Mouse (Mus musculus) G1E (cell line): ENCODE results near the gene Olfr1098.

Experiments
- CTCF ChIP-seq: IDR thresholded peaks from 2 replicates; pipeline ENCODE4 v1.5.1; 2012; ENCODE audit warnings: low read depth, low read length, inconsistent platforms, mixed read lengths
- GATA1 ChIP-seq: IDR thresholded peaks from 2 replicates; pipeline ENCODE4 v1.6.1; 2012; ENCODE audit warnings: borderline replicate concordance, low read length, inconsistent platforms, mixed read lengths
- POLR2AphosphoS5 ChIP-seq: IDR thresholded peaks from 2 replicates; pipeline ENCODE4 v1.6.1; 2012; ENCODE audit warnings: low read depth, low read length, inconsistent platforms; ENCODE audit not compliant: insufficient replicate concordance
- TAL1 ChIP-seq: conservative IDR thresholded peaks from 2 replicates; pipeline ENCODE4 v1.6.1; 2012; ENCODE audit warnings: low read depth, low read length, inconsistent platforms, mixed read lengths

DNA sequence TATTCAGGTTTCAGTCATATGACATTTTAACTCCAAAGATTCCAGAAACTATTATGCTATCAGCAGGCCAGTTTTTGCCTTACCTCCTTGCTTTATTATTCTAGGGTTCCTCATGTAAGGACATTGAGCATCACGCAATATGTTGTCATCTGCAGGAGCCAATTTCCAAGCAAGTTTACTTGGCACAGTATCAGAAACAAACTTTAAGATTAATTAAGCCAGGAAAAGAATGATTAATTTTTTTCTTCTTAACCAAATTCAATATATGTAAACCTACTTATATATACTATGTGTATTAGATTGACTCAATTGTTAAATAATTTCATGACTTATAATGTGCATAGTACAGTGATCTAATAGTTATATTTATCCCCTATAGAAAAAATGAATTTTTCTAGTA, 32.2 kb downstream of the Olfr1098 start, which contains the start of gene Olfr1097:
- TF ChIP-seq CTCF (no peak), GATA1 (no peak), POLR2AphosphoS5 (no peak), TAL1 (no peak)
